Mouse (Mus musculus) neutrophil, adult 65 days (primary cell): ENCODE data around the gene Dpyd. TPM values are rescaled to one million over a fixed set of nuclear protein-coding genes. Genes with fewer than 3 reads are reported as not detected.

Experiments
- total RNA-seq: library from RNA; stranded (reverse); gene quantifications from 2 replicates; pipeline ENCODE4 v1.2.4, GENCODE M21; 2023

Dpyd gene
- not detected in 2 replicates for total RNA-seq

GRCm38 (mm10) chr3:118561554-118562310 is at the start of gene Dpyd:
Gene Dpyd, plus strand, starts transcription at chr3:118562129.

